ENCODE assay signal across 14 mouse cellular contexts in the genomic region with DNA sequence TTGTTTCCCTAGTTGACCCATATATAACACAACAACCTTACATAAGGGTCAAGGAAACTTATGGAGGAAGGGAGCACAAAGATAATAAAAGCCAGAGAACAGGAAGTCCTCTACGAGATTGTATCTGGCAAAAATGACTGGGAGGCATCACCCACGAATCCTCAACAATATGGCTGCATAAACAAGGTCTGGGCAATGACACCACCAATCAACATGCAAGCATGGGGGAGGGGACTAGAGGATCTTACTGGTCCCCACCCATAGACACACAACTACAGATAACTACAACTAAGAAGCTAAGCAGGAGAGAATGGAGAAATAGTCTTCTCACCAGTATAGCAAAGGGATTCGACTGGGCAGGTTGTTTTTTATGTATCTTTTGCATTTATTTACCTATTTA. TPM values are rescaled to one million over a fixed set of nuclear protein-coding genes. Genes with fewer than 3 reads are reported as not detected.
DNase-seq lines count a peak whose midpoint lies in the region; ATAC-seq and TF ChIP-seq lines count a peak whose summit lies in the region.
"Had no signal": no experiment of that assay in that cellular context is flagged by ENCODE, and none has a peak within 500 bp of the region (broad histone marks: within the 10 kb centered on the region; RNA-seq: fewer than 3 reads in every experiment).

No protein-coding gene starts in this region.

- intact Hi-C loops in gastrocnemius, adult 2 months (cut with DNase I), result loop anchor here (1.0 kb wide), 1 partner anchor 12 kb away; no protein-coding TSS in a partner anchor
- intact Hi-C loops in gastrocnemius, postnatal 36 days (cut with DNase I), result no loop called here

- peaks cover 9% of the 10 kb centered on the region; the same call in 1 of the 2 replicates for H3K36me3 ChIP-seq in liver, embryonic 11.5 days (ENCODE audit: control insufficient read depth, insufficient read depth, low read length)
- H3K36me3 ChIP-seq in forebrain, embryonic 13.5 days (ENCODE audit: poor library complexity, severe bottlenecking), result peaks cover 8% of the 10 kb centered on the region; the same call in 1 of the 2 replicates
- H3K36me3 ChIP-seq in midbrain, postnatal 0 days (ENCODE audit: insufficient read depth, low read length), result 0 out of 2 replicates have a peak, but pooled peaks cover under 1% of the 10 kb centered on the region
- H3K36me3 ChIP-seq: hindbrain, embryonic 15.5 days had no signal

- no peak overlapping the region for H3K9ac ChIP-seq in liver, embryonic 11.5 days (ENCODE audit: low read depth, low read length)
- no peak overlapping the region for H3K9ac ChIP-seq in forebrain, embryonic 13.5 days
- no peak overlapping the region for H3K9ac ChIP-seq in midbrain, postnatal 0 days (replicated peaks; ENCODE audit: low read length, poor library complexity, severe bottlenecking)
- H3K9ac ChIP-seq: hindbrain, embryonic 15.5 days had no signal

- 45% methylated on average over 3 of the region's 3 CpGs for WGBS in liver, embryonic 11.5 days
- WGBS in forebrain, embryonic 13.5 days, result 87% methylated on average over 3 of the region's 3 CpGs
- WGBS in midbrain, postnatal 0 days, result 85% methylated on average over 3 of the region's 3 CpGs

- H3K27ac ChIP-seq in gastrocnemius, adult 2 months, result peak overlapping the region; percentile 66
- H3K27ac ChIP-seq in liver, embryonic 11.5 days (ENCODE audit: low read depth, low read length), result no peak overlapping the region
- no peak overlapping the region for H3K27ac ChIP-seq in forebrain, embryonic 13.5 days
- no peak overlapping the region for H3K27ac ChIP-seq in midbrain, postnatal 0 days (ENCODE audit: low read depth, low read length)
- H3K27ac ChIP-seq: heart, embryonic 10.5 days; hindbrain, embryonic 15.5 days; kidney, postnatal 0 days had no signal

- peak overlapping the region; percentile 40 for H3K4me2 ChIP-seq in liver, embryonic 11.5 days
- no peak overlapping the region for H3K4me2 ChIP-seq in forebrain, embryonic 13.5 days
- H3K4me2 ChIP-seq in midbrain, postnatal 0 days (ENCODE audit: low read depth, low read length, poor library complexity, severe bottlenecking), result no peak overlapping the region
- H3K4me2 ChIP-seq: hindbrain, embryonic 15.5 days had no signal

- H3K9me3 ChIP-seq in liver, embryonic 11.5 days (ENCODE audit: control insufficient read depth, low read length), result no peaks in the 10 kb centered on the region
- H3K9me3 ChIP-seq in forebrain, embryonic 13.5 days (replicated peaks), result no peaks in the 10 kb centered on the region
- H3K9me3 ChIP-seq in midbrain, postnatal 0 days (ENCODE audit: low read length), result no peaks in the 10 kb centered on the region
- H3K9me3 ChIP-seq: heart, embryonic 10.5 days; hindbrain, embryonic 15.5 days had no signal

- H3K27me3 ChIP-seq in liver, embryonic 11.5 days (replicated peaks; ENCODE audit: control insufficient read depth, insufficient read depth, low read length), result no peaks in the 10 kb centered on the region
- H3K27me3 ChIP-seq in forebrain, embryonic 13.5 days, result no peaks in the 10 kb centered on the region
- H3K27me3 ChIP-seq in midbrain, postnatal 0 days (ENCODE audit: insufficient read depth, low read length), result no peaks in the 10 kb centered on the region
- H3K27me3 ChIP-seq: hindbrain, embryonic 15.5 days; Patski had no signal

- peaks cover 22% of the 10 kb centered on the region for H3K4me1 ChIP-seq in liver, embryonic 11.5 days (replicated peaks; ENCODE audit: control insufficient read depth, insufficient read depth, low read length)
- H3K4me1 ChIP-seq in forebrain, embryonic 13.5 days, result peaks cover 13% of the 10 kb centered on the region
- H3K4me1 ChIP-seq in midbrain, postnatal 0 days (ENCODE audit: insufficient read depth, low read length), result no peaks in the 10 kb centered on the region
- H3K4me1 ChIP-seq: hindbrain, embryonic 15.5 days had no signal

- peak; percentile 89 for ATAC-seq in liver, embryonic 11.5 days (replicated peaks; ENCODE audit: low FRiP score)
- ATAC-seq in forebrain, embryonic 13.5 days, result no peak
- no peak for ATAC-seq in midbrain, postnatal 0 days (ENCODE audit: low FRiP score)
- ATAC-seq: Patski had no signal

- H3K4me3 ChIP-seq in gastrocnemius, adult 2 months, result peak overlapping the region; percentile 24; the same call in 1 of the 2 replicates
- no peak overlapping the region for H3K4me3 ChIP-seq in liver, embryonic 11.5 days (ENCODE audit: low read depth, low read length)
- no peak overlapping the region for H3K4me3 ChIP-seq in forebrain, embryonic 13.5 days
- H3K4me3 ChIP-seq in midbrain, postnatal 0 days (ENCODE audit: low read depth, low read length), result no peak overlapping the region
- H3K4me3 ChIP-seq: heart, embryonic 10.5 days; hindbrain, embryonic 15.5 days had no signal

- no peak for TF ChIP-seq CTCF in gastrocnemius, adult 2 months (IDR thresholded peaks at IDR 0.05)
- TF ChIP-seq CTCF in midbrain, postnatal 0 days (IDR thresholded peaks at IDR 0.05), result no peak

- DNase-seq in gastrocnemius, adult 2 months, result no peak
- DNase-seq in gastrocnemius, postnatal 36 days, result no peak
- DNase-seq in thymus, postnatal 14 days, result peak; percentile 33
- DNase-seq in thymus, postnatal 36 days, result no peak
- no peak for DNase-seq in liver, embryonic 11.5 days (ENCODE audit: low spot score)
- DNase-seq in midbrain, postnatal 0 days (ENCODE audit: low spot score), result no peak
- no peak for DNase-seq in right cerebral cortex, postnatal 25 days
- DNase-seq: adrenal gland, postnatal 36 days; cerebellum, adult 9-11 months had no signal

RNA-seq across cellular contexts. Expression of a gene that starts 18.8 kb away (rescaled TPM):
- 10 to 100 TPM; 38.7 to 38.9 TPM for total RNA-seq in gastrocnemius, adult 2 months (2021)
- total RNA-seq in gastrocnemius, postnatal 36 days (2021), result 10 to 100 TPM; 38.2 to 40.5 TPM
- 35.0 and 37.3 TPM in 2 replicates for polyA plus RNA-seq in liver, embryonic 11.5 days (2014; fragmentation: Nextera tagmentation; extraction: Ambion mirVana)
- 23.3 and 25.3 TPM in 2 replicates for polyA plus RNA-seq in forebrain, embryonic 13.5 days (2015; fragmentation: Nextera tagmentation; extraction: Ambion mirVana)
- 33.7 and 55.8 TPM in 2 replicates for total RNA-seq in midbrain, postnatal 0 days (2014; rRNA removed)
- 27.2 and 29.5 TPM in 2 replicates for polyA plus RNA-seq in midbrain, postnatal 0 days (2015; fragmentation: Nextera tagmentation; extraction: Ambion mirVana)
